Mouse (Mus musculus) urinary bladder, postnatal 4 days (tissue): ENCODE measurements around the gene Cep250.
A peak's percentile ranks its signal among the peaks of the same experiment; 100 is the strongest.

Experiments used
- DNase-seq, 2 experiments: peaks; one replicate each; pipeline ENCODE4 v3.0.0; 2021 to 2022; ENCODE audit warnings: low spot score in 2 of 2

The Cep250 gene

GRCm38 (mm10) chr2:155962991-155963390, 6.7 kb downstream of the Cep250 start:
- DNase-seq: no peak

- no peak for DNase-seq
These were observed 17.1 kb downstream of the Cep250 start for GRCm38 (mm10) chr2:155973348-155973747.

GRCm38 (mm10) chr2:155974087-155974731, 18.0 kb downstream of the Cep250 start:
- no peak for DNase-seq

GRCm38 (mm10) chr2:155979328-155979991, 23.2 kb downstream of the Cep250 start:
- DNase-seq: no peak

GRCm38 (mm10) chr2:155985776-155986175, 29.5 kb downstream of the Cep250 start:
- DNase-seq: no peak

GRCm38 (mm10) chr2:155987131-155987530, 30.9 kb downstream of the Cep250 start:
- DNase-seq: no peak

GRCm38 (mm10) chr2:155989085-155989484, 32.8 kb downstream of the Cep250 start:
- DNase-seq: no peak

- DNase-seq: no peak
These were observed 34.9 kb downstream of the Cep250 start for GRCm38 (mm10) chr2:155991151-155991550.

- no peak for DNase-seq
These were observed 35.6 kb downstream of the Cep250 start for GRCm38 (mm10) chr2:155991863-155992321.

GRCm38 (mm10) chr2:156005393-156005792, 49.1 kb downstream of the Cep250 start:
- no peak for DNase-seq

GRCm38 (mm10) chr2:156007888-156008532, 51.8 kb downstream of the Cep250 start, which contains the start of the genes 6430550D23Rik and Ergic3:
TSS of gene 6430550D23Rik (minus strand) at chr2:156007977.
TSS of gene Ergic3 (plus strand) at chr2:156008045.
- DNase-seq: peak; percentile 97 to 98

- no peak for DNase-seq
These were observed 61.8 kb downstream of the Cep250 start for GRCm38 (mm10) chr2:156018106-156018505.

- no peak for DNase-seq
These were observed 65.0 kb downstream of the Cep250 start for GRCm38 (mm10) chr2:156021219-156021618.

GRCm38 (mm10) chr2:156021765-156022164, 65.5 kb downstream of the Cep250 start:
- no peak for DNase-seq

GRCm38 (mm10) chr2:156025482-156025881, 69.2 kb downstream of the Cep250 start:
- DNase-seq: no peak

- DNase-seq: no peak
These were observed 83.1 kb downstream of the Cep250 start for GRCm38 (mm10) chr2:156039390-156039789.

GRCm38 (mm10) chr2:156042903-156043302, 86.6 kb downstream of the Cep250 start:
- no peak for DNase-seq

- DNase-seq: no peak
These were observed 91.7 kb downstream of the Cep250 start for GRCm38 (mm10) chr2:156047929-156048328.
